Mouse (Mus musculus): ENCODE results near the gene Gdf10.

Gdf10 gene

DNA sequence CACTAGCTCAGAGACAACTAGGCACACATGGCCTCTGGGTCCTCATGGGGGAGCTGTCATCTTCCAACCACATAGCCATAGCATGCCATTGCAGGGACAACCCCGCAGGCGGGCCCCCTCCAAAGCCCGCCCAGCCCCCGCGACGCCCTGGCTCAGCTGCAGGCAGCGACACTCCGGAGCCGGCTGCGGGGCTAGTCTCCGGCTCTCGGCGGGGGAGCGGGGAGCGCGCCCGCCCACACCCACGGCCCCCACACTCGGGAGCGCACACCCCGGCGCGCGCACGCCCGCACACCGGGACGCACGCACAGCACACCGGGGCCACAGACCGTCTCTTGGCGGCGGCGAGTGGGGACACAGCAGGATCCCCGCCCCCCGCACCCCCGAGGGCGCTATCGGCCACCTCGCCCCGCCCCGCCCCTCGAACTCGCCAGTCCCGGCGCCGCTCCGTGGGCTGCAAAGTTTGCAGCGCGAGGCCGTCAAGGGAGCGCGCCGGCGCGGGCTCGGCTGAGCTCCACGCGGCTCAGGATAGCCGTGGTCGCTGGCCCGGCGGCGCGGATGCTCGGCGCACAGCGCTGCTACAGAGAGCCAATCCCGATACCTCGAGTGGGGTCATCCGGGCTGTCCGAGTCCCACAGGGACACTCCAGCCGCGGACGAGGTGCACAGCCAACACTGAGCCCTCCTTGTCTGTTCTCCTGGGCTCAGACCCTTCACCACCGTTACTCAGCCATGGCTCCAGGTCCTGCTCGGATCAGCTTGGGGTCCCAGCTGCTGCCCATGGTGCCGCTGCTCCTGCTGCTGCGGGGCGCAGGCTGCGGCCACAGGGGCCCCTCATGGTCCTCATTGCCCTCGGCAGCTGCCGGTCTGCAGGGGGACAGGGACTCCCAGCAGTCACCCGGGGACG lies at the start of gene Gdf10:
Gene Gdf10 (plus strand): TSS at position 420 of the 903 bp plus-strand sequence.
- DNase-seq: no peak

DNA sequence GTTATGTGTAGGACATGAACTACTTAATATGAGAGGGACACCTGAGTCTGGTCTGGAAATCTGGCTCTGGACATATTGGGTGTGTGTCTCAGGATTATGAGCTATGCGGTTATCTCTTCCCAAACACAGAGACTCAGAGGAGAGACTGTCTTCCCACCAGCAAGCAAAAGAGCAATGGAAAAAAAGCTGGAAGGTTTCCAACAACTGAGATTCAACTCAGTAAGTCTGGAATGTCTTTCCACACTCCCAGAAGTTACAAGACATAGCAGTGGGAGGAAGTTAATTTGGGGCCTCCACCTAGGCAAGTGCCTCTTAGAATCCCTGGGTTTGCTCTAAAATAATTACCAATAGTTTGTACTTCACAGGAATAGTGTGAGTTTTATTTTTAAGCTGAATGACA lies 44.6 kb upstream of the Gdf10 start:
- no peak for DNase-seq

DNA sequence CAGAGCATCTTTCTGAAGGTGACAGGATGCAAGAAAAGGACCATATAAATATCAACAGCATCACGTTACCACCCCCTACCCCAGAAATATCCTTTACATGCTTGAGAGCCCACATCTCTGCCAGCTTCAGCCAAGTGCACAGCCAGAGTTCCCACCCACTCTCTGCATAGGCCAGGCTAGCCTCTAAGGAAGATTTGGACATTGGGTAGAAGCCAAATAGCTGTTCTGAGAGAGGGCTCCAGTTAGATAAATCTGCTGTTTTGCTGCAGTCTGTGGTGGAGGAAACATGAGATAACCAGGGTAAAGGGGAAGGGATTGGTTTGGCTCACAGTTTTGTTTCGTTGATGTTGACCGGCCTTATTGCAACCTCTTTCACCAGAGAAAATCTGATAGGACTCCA lies 43.2 kb upstream of the Gdf10 start:
- no peak for DNase-seq

DNA sequence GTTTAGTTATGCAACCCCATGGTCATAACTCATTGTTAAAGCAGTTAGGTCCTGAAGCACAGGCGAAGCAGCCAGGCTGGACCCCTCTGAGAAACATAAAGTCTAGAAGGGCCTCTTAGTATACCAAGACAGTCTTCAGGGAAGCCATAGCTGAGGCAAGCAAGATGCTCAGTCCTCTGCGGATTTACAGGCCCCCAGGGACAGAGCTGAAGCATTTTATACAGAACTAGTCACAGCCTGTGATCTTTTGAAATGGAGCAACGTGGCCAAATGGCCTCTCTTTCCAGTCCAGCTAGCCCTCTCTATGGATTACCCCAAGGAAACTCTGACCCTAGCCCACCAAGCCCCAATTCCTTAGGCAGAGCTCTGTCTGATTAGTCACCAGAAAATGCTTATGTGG lies 41.9 kb upstream of the Gdf10 start:
- no peak for DNase-seq

DNA sequence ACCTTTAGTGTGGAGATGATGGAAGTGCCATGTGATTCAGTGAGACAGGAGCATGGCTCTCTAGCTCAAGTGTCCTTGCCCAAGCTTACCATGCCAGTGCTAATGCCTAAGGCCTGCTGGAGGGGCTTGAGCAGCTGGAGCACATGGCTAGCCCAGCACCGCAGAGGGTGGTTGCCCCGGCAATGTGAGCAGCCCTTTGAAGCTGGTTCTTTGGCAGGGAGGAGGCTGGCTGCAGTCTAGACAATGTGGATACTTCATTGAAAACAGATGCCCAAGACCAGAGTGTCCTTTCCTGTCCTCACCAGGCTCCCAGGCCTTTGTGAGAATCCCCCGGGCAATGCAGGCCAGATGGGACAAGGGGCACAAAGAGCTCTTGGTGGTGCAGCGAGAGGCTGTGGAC lies 40.3 kb upstream of the Gdf10 start:
- DNase-seq: no peak

DNA sequence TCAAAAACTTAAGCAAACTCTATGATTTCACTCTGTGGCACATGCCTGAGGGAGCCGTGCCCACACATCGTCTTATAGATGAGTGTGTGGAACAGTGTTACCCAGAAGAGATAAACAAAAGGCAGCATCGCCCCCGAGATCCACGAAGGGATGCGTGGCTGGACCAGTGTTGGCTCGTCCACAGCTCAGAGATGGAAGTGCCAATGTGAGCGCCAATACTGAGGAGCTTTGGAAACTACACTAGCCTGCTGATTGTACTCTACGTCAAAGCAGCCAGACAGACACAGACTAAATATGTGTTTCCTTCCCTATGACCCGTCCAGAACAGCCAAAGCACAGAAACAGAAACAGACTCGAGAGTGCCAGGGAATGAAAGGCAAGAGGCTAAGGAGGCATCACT lies 37.9 kb upstream of the Gdf10 start:
- DNase-seq: no peak

DNA sequence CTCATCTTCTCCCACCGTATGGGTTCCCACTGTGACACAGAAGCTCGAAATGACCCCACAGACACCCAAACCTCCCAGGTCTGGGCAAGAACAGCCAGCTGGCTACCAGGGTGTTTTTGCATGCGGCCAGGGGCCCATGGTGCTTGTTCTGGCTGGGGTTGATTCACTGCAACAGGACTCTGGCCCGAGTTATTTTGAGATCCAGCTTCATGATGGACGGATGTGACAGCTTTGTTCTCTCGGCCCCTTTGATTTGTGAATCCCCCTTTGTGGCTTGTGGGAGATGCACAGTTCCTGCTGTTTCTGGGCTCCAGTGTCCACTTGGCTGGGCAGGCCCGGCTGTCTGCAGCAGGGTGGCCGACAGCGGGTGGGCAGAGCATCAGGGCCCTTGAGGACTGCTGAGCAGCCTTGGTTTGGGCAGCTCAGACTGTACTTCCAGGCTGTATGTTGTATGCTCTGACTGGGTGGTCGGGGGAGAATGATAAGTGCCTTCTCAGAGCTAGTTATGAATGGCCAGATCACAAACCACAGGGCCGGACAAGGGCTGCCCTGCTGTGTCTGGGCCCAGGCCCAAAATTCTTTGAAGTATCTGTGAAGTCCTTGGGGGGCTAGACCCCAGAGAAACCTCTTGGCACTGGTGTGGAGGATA lies 34.9 kb upstream of the Gdf10 start:
- no peak for DNase-seq

DNA sequence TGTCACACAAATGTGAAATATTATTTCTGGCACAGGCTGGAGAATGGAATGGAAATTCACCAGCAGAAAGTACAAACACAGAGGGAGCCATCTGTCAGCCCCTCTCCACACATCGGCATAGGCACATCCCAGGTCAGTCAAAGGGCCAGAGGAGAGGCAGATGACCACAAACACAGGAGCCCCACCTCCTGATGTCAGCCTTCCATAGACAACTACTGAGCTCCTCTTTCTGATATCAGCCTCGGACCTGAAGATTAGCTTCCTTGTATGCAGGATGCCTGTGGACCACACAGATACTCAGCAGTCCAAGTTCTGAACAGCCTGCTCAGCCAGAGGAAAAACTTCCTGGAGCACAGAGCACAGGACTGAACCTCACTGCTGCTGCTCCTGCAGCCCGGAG lies 33.4 kb upstream of the Gdf10 start:
- DNase-seq: no peak

DNA sequence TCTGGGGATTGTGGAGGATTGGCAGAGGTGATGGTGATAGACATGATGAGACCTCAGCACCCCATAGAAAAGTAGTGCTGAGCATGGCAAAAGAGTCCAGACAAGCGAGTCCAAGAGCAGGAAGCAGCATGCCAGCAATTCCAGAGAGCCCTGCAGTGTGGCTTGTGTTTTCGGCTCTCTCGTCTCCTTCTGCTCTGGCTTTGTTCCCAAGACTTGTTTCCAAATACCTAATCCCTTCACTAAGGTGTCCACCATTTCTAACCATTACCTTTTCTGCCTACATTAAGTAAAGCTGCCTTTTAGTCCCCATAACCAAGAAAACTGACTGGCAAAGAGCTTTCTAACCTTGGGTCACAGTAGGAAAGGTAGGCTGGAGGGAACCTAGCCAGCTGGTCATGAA lies 31.9 kb upstream of the Gdf10 start:
- DNase-seq: no peak

DNA sequence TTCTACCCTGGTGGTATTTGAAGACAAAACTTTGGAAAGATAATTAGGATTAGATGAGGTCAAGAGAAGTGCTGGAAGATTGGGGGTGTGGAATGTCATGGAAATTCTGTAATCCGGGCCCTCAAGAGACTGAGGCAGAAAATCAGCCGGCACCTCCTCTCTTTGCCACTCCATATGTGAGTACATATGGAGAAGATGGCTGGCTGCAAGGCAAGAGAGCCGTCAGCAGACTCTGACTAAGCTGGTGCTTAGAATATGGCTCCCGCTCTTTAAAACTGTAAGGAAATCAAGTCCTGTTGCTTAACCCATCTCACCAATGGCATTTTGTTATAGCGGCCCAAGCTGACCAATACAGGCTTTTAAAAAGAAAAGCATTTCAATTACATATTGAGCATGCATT lies 27.6 kb upstream of the Gdf10 start:
- DNase-seq: no peak

DNA sequence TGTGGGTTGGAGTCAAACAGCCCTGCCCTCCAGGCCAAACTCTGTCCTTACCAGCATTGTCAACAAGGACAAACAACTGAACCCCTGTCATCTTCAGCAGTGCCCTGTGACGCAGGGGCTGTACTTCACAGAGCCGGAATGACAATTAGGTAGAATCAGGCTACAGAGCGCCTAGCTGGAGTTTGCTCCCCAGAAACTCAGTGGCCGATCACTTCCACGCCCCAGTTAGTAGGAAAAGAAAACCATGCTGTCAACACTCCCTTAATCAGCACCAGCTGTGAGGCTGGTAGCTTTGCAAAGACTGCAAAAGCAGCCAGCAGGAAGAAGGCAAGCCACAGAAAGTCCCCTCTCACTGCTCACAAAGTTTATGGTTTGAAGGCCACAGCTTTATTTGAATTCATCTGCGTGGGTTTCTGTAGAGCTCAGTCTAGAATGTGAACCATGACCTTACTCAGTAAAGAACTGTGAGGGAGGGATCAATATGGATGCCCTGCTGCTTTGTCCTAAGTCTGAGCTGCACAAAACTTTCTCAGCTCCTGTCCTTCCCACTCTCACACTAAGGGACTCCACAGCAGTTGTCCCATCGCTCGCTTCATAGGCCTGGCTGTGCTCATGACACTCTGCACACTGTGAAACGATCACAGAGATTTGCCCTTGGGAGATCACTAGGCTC lies 26.6 kb upstream of the Gdf10 start:
- DNase-seq: no peak

DNA sequence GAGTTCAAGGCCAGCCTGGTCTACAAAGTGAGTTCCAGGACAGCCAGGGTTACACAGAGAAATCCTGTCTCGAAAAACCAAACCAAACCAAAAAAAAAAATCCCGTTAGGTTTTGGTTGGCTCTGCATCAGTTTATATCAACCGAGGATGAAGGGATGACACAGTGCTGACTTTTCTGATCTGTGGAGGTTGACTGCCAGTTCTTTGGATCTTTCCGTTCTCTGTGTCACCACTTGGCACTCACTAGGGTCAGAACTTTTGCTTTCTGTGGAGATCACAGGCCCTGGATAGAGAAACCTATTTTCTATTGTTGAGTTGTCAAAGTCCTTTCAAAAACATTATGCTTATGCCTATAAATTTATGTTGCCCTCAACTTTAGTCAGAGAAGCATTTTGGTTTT lies 20.6 kb upstream of the Gdf10 start:
- DNase-seq: no peak

DNA sequence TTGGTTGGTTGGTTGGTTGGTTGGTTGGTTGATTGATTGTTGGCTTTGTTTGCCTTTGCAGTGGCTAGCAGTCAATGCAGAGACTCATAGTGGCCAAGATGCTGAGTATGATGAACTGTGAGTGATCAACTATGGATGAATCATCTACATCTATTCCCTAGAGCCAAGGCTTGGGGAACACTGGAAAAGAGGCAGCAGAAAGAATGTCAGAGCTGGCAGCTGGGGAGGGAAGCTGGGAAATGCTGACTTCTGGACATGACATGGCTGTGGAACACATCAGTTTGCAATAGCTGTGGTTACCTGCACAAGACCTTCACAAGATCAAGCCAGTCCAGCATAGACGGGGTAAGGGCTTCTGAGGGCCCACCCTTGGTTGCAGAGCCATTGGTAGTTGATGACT lies 20.2 kb upstream of the Gdf10 start:
- no peak for DNase-seq

DNA sequence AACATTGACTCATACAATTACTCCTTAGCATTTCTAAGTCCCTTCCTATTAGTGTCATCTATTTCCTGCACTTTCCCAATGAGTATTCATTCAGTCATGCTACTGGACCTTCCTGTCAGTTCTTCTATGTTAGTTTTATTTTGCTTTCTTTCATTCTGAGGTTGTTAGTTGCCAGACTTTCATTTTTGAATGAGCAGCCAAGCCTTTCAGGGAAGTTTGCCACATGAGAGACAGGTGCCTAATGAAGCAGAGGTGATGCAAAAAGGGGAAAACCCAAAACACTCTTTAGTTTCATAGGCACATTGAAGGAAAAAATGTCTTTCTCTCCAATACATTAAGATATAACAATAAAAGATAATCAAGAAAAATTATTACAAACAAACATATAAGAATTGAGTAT lies 18.5 kb upstream of the Gdf10 start:
- no peak for DNase-seq

DNA sequence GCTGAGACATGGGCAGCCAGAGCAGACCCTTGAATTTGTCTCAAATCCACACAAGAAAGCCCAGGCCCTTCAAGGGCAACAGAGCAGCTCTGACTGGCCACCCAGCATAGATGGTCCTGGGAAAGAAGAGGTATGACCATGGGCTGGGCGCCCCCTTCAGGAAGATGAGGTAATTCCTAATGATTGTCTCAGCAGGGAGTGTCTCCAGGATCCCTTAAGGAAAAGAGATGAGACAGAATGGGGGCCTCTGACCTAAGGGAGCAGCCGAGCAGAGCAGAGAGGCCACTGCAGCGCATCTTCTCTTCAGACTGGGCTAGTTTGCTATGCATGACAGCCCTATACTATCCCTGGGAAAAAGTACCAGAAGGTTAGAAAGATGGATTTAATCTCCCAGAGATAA lies 9.7 kb upstream of the Gdf10 start:
- no peak for DNase-seq

DNA sequence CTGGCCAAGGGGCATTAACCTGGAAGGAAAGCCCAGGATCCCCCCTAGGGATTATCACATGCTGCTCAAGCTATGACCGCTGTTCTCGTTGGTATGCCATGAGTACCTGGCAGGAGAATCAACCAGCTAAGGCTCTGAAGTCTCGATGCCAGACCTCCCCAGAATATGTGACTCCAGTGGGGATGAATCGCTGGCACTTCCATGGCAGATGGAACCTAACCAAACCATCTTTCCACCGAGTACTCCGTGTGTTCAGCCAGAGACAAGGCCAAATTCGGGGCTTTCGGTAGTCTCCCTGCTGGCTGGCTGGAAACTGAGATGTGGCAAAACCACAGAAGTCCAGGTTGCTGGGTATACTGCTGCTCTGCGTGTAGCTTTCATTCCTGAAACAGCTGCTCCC lies 9.2 kb upstream of the Gdf10 start:
- DNase-seq: no peak

DNA sequence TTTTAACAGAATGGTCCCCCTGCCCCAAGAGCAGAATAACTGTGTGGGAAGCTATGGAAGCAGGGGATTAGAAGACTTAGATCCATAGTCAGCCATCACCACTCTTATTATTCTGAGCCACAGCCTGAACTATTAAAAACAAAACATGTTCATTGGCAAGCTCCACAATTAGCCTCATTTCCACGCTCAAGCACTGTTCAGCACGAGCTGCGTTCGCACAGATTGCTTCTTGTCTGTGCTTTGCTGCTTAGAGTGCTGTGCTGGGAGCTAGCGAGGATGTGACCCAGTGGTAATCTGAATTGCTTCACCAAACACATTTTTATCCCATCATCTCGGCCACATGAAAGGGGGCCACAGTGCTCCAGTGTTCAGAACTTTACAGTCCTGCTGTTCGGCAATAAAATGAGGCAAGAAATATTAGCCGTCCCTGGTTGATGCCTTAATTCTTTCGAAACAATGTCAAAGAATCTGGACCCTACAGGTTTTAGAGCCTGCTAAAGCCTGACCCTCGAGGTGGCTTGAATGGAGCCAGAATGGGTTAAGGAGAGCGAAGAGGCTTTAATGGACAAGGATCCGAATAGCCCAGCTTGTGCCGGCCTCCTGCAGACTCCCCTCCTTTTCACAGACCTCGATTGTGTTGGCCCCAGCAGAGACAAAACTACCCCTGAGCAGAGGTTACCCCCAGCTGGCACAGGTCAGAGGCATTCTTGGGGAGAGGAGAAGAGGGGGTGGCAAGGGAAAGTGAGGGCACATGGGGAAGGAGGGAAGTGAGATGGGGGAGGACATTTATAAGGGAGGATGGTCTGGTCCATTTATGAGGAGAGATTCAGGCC lies 2.4 kb upstream of the Gdf10 start:
- no peak for DNase-seq

DNA sequence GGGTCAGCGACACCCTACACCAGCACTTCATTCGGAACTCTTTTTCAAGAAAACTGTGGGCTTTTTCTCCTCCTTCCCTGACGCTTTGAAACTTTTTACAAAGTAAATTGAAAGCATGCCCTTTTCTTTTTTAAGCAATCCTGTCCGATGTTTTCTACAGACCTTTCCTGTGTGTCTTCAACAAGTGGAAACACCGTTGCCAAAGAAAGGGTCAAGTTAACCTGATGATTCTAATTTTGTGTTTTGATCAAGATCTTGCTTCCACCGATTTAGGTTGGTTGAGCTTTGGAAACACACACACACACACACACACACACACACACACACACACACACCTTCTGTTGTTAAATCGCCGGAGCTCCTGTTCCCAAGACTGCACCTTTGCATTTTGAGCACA lies 618 bp upstream of the Gdf10 start:
- DNase-seq: no peak

DNA sequence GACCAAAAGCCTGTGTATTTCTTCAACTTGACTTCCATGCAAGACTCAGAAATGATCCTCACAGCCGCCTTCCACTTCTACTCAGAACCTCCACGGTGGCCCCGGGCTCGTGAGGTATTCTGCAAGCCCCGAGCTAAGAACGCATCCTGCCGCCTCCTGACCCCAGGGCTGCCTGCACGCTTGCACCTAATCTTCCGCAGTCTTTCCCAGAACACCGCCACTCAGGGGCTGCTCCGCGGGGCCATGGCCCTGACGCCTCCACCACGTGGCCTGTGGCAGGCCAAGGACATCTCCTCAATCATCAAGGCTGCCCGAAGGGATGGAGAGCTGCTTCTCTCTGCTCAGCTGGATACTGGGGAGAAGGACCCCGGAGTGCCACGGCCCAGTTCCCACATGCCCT lies 8.5 kb downstream of the Gdf10 start:
- no peak for DNase-seq

DNA sequence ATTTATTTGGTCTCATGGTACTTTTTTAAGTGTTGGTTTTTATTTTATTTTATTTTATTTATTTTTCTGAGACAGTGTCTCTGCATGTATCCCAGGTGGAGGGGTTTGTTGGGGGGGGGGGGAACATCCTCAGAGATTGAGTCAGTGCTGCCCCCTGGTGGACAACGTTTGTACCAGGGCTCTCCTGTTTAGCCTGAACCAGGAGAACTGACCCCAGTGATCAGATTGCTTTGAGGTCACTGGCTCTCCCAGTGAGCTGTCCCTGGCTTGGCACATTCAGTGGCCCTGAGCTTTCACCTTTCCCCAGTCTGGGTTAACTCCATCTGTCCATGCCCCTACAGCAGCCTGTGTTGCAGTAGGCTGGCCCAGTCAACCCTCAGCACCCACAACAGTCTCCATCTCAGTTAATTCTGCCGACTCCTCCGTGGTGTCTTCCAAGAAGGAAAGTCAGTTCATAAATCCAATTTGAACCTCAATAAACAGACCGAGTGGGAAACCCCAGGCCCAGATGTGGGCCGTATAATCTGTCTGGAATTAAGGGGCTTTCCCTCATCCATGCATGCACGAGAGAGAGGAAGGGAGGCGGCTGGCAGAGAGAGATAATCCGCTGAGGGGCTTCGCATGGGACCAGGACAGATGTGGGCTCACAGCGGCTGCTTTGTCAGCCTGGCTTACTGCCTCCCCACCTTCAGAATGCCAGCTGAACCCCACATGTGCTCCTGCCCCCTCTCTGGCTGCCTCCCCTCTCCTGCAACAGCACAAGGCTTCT lies 9.7 kb downstream of the Gdf10 start:
- DNase-seq: peak; percentile 12 to 23

DNA sequence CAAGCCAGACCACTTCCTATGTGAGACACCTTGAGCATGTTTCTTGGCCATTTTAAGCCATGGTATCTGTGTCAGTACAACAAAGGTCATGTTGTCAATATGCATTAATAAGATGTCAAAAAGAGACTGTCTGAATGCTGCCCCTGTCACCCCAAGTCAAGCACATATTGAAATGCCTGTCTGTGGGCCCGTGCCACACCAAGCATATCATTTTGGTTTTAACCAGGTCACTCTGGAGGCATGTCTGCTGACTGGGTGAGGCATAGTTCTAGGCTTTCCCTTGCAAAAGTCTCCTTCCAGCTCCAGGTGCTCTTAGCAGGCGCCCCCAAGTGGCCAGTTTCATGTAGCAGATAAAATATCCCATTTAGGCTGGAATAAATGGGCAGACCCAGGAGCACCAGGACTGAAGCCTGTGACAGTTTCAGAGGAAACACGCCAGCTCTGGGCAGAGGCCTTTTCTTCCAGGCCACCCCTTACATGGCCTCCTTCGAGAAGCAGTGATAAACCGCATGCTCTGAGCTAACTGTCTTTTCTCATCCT lies 10.5 kb downstream of the Gdf10 start:
- no peak for DNase-seq

DNA sequence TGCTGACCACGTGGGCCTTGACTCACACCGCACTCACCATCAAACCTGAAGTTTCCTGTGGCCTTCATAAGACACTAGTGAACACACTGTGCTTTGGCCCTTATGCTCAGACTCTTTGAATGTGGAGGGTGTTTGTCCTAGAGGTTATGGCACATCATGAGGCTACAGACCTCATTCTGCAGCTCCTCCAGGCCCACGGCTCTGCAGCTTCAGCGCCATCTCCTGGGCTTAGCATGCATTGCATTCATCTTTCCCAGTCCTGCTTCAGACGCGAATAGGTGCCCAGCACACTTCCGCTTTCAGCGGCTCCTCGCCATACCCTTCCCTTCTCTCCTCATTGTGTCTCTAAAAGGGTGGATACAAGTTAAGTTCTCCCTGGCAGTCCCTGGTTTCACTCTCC lies 15.7 kb downstream of the Gdf10 start:
- no peak for DNase-seq

Measured in B cell, adult 2 months (primary cell).